Mouse (Mus musculus) kidney, postnatal 0 days (tissue): ENCODE results near the gene Lipn. TPM values are rescaled to one million over a fixed set of nuclear protein-coding genes. Genes with fewer than 3 reads are reported as not detected.
A peak's percentile ranks its signal among the peaks of the same experiment; 100 is the strongest.

ENCODE experiments used
- ATAC-seq: fragments of 200-750 bp; cut with Nextera tagmentation; replicated peaks from 2 replicates; pipeline ENCODE4 v1.8.0; 2017; ENCODE audit warnings: low read depth, moderate number of reproducible peaks, moderate TSS enrichment, moderate library complexity; ENCODE audit not compliant: low FRiP score
- DNase-seq: peaks from one replicate; pipeline ENCODE4 v3.0.0-alpha.2; 2016; ENCODE audit warnings: low spot score
- H3K27ac ChIP-seq: fragments of 300-500 bp; sonication (generic); 2 replicates; pipeline ENCODE4 v1.5.1; 2014; ENCODE audit warnings: mild to moderate bottlenecking
- H3K27me3 ChIP-seq: fragments of 300-500 bp; sonication (generic); 2 replicates; pipeline ENCODE4 v1.6.1; 2014; ENCODE audit warnings: low read length, mixed read lengths; ENCODE audit not compliant: insufficient read depth
- H3K36me3 ChIP-seq: fragments of 300-500 bp; sonication (generic); 2 replicates; pipeline ENCODE4 v1.6.1; 2014; ENCODE audit warnings: low read length, mixed read lengths; ENCODE audit not compliant: insufficient read depth
- H3K4me1 ChIP-seq: fragments of 300-500 bp; sonication (generic); replicated peaks from 2 replicates; pipeline ENCODE4 v1.6.1; 2014; ENCODE audit warnings: antibody characterized with exemption, low read length, mixed read lengths; ENCODE audit not compliant: insufficient read depth
- H3K4me2 ChIP-seq: fragments of 300-500 bp; sonication (generic); 2 replicates; pipeline ENCODE4 v1.6.1; 2014; ENCODE audit warnings: mild to moderate bottlenecking, low read length, moderate library complexity, mixed read lengths
- H3K4me3 ChIP-seq: fragments of 300-500 bp; sonication (generic); replicated peaks from 2 replicates; pipeline ENCODE4 v1.5.1; 2014; ENCODE audit warnings: low read depth, low read length
- H3K9ac ChIP-seq: fragments of 300-500 bp; sonication (generic); 2 replicates; pipeline ENCODE4 v1.6.1; 2014; ENCODE audit warnings: low read depth, low read length
- H3K9me3 ChIP-seq: fragments of 300-500 bp; sonication (generic); replicated peaks from 2 replicates; pipeline ENCODE4 v1.6.1; 2016; ENCODE audit warnings: low read length, inconsistent platforms, mixed read lengths
- CTCF ChIP-seq: IDR thresholded peaks from 2 replicates; pipeline ENCODE4 v1.5.1; 2016; ENCODE audit warnings: antibody characterized with exemption, low read depth, mild to moderate bottlenecking, moderate library complexity
- WGBS: fragments of 180-500 bp; shearing (Covaris S2); extraction: QIAGEN DNeasy Blood & Tissue Kit; methylation state at CpG from one replicate; pipeline ENCODE4 v1.1.7; 2014; 5-methylcytosine and 5-hydroxymethylcytosine counted together
- polyA plus RNA-seq: library from polyadenylated mRNA; unstranded; fragments of >200 nt; fragmentation: Nextera tagmentation; extraction: Ambion mirVana; gene quantifications from 2 replicates; pipeline ENCODE4 v1.2.1, GENCODE M21; 2015

Gene Lipn
- polyA plus RNA-seq, 1 experiment from 2014 or later, result not detected

- no peaks in the 10 kb centered on the region for H3K27me3 ChIP-seq
- H3K4me3 ChIP-seq, result no peak overlapping the region
- DNase-seq, result no peak
- H3K4me1 ChIP-seq, result no peaks in the 10 kb centered on the region
- H3K9ac ChIP-seq, result no peak overlapping the region
- H3K4me2 ChIP-seq, result no peak overlapping the region
- 74% methylated on average over 3 of the region's 3 CpGs for WGBS
- no peak overlapping the region for H3K27ac ChIP-seq
- H3K36me3 ChIP-seq, result no peaks in the 10 kb centered on the region
- ATAC-seq, result no peak
- H3K9me3 ChIP-seq, result no peaks in the 10 kb centered on the region
- TF ChIP-seq CTCF, result no peak
These were observed 15.7 kb upstream of the Lipn start for GRCm38 (mm10) chr19:34051502-34051901.

DNA sequence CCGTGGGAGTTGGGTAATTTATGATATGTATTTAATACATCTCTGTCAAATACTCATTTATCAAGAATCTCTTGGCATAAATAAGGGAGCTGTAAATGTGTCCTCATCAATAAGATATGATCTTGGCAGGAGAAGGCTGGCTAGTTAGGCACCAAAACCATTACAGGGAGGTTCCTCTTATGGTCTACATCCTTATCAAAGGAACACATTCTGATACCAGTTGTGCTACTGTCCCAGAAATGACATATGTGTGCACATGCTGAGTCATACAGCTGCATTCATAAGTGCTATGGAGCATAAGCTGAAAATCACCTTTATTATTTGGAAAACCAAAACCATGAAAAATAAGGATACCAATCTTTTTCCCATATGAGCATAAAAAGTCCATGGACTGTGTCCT is 3.6 kb upstream of the Lipn start:
- Histone ChIP-seq H3K27me3 (no peaks in the 10 kb centered on the region), H3K4me2 (no peak overlapping the region), H3K27ac (no peak overlapping the region), H3K4me3 (no peak overlapping the region), H3K36me3 (no peaks in the 10 kb centered on the region), H3K9me3 (no peaks in the 10 kb centered on the region), H3K4me1 (no peaks in the 10 kb centered on the region), H3K9ac (no peak overlapping the region)
- DNase-seq (no peak), ATAC-seq (no peak)
- no peak for TF ChIP-seq CTCF
- 50% methylated on average over 1 of the region's 1 CpGs for WGBS

- Histone ChIP-seq H3K27ac (no peak overlapping the region), H3K36me3 (no peaks in the 10 kb centered on the region), H3K4me3 (no peak overlapping the region), H3K9ac (no peak overlapping the region), H3K4me2 (no peak overlapping the region), H3K9me3 (no peaks in the 10 kb centered on the region), H3K4me1 (no peaks in the 10 kb centered on the region), H3K27me3 (no peaks in the 10 kb centered on the region)
- 86% methylated on average over 4 of the region's 4 CpGs for WGBS
- DNase-seq (no peak), ATAC-seq (no peak)
- no peak for TF ChIP-seq CTCF
These were observed 3.1 kb upstream of the Lipn start for GRCm38 (mm10) chr19:34064059-34064458.

DNA sequence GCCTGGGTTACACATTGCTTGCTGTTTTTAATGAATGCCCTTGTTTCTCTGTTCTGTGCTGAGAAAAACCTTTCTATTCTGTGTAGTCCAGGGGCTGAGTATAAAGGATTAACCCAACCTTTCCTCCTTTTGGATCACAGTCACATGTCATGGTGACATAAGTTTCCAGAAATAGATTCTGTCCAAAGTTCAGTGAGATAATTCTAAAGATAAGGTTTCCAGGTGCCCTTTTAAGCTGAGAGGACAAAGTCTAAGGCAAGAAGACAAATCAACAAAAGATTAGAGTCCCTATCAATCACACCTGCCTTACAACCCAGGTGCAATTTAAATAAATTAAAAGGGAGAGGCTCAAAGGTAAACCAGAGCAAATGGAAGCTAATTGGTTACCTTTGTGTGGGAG is 7.1 kb downstream of the Lipn start:
- no peak overlapping the region for H3K27ac ChIP-seq
- H3K4me1 ChIP-seq, result no peaks in the 10 kb centered on the region
- H3K4me2 ChIP-seq, result no peak overlapping the region
- H3K27me3 ChIP-seq, result no peaks in the 10 kb centered on the region
- H3K9ac ChIP-seq, result no peak overlapping the region
- ATAC-seq, result no peak
- H3K9me3 ChIP-seq, result no peaks in the 10 kb centered on the region
- no peaks in the 10 kb centered on the region for H3K36me3 ChIP-seq
- no peak overlapping the region for H3K4me3 ChIP-seq
- no peak for DNase-seq
- no peak for TF ChIP-seq CTCF

- Histone ChIP-seq H3K9me3 (no peaks in the 10 kb centered on the region), H3K4me2 (no peak overlapping the region), H3K9ac (no peak overlapping the region), H3K36me3 (no peaks in the 10 kb centered on the region), H3K4me1 (no peaks in the 10 kb centered on the region), H3K27me3 (no peaks in the 10 kb centered on the region), H3K4me3 (no peak overlapping the region), H3K27ac (no peak overlapping the region)
- WGBS, result 36% methylated on average over 2 of the region's 2 CpGs
- TF ChIP-seq CTCF, result no peak
- DNase-seq, result peak; percentile 25
- no peak for ATAC-seq
These were observed 11.0 kb downstream of the Lipn start for GRCm38 (mm10) chr19:34078130-34078529.

DNA sequence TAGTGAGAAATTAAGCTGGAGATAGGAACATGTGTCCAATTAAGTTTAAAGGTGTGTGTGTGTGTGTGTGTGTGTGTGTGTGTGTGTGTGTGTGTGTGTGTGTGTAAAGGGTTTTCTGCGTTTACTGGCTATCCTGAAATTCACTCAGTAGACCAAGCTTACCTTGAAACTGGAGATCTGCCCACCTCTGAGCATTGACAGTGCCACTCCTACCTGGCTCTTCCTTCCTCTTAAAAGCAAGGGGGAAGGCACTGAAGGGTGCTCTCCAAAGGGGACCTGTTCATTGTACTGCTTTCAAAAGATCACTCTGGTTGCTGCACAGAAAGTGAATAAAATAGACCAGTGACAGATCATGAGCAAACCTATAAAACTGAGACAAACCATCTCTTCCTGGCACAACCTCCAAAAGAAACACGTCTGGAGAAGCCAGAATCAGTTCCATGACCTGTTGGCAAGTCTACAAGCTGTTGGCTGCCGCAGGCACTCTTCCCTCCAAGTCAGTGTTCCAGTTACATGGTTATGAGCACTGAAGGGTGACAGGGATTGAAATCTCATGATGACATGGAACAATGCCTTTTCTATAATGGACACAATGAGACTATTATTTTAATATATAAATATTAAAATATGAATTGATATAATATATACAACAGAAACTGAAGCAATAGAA is 22.0 kb downstream of the Lipn start:
- H3K4me3 ChIP-seq, result no peak overlapping the region

DNA sequence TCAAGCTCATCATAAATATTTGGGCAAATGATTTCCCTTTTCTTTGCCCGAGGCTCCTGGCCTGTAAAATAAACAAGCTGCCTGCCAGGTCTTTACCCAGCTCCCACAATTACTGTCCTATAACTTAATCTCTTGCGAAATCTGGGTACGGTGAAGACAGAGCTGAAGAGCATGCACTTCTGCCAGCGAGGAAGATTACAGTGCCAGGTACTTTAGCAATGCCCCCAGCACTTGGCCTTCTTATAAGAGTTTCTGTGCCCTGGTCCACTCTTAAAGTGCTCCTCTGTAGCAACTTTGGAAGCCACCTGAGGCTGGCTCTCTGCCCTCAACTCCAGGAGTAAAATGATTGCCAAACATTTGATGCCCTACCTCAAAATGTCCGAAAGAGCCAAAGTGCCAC is 28.2 kb downstream of the Lipn start:
- H3K4me2 ChIP-seq, result no peak overlapping the region
- TF ChIP-seq CTCF, result no peak
- no peaks in the 10 kb centered on the region for H3K4me1 ChIP-seq
- H3K36me3 ChIP-seq, result no peaks in the 10 kb centered on the region
- H3K9me3 ChIP-seq, result no peaks in the 10 kb centered on the region
- H3K27ac ChIP-seq, result no peak overlapping the region
- H3K4me3 ChIP-seq, result no peak overlapping the region
- ATAC-seq, result no peak
- H3K9ac ChIP-seq, result no peak overlapping the region
- WGBS, result 72% methylated on average over 5 of the region's 5 CpGs
- H3K27me3 ChIP-seq, result no peaks in the 10 kb centered on the region
- DNase-seq, result no peak

More for the DNA sequence above, 22.0 kb downstream of the Lipn start:
- no peak overlapping the region for H3K9ac ChIP-seq
- TF ChIP-seq CTCF, result no peak
- H3K27ac ChIP-seq, result no peak overlapping the region
- H3K27me3 ChIP-seq, result no peaks in the 10 kb centered on the region
- no peaks in the 10 kb centered on the region for H3K4me1 ChIP-seq
- ATAC-seq (no peak), DNase-seq (no peak)
- H3K4me2 ChIP-seq, result no peak overlapping the region
- H3K9me3 ChIP-seq, result no peaks in the 10 kb centered on the region
- H3K36me3 ChIP-seq, result no peaks in the 10 kb centered on the region
- WGBS, result 66% methylated on average over 3 of the region's 3 CpGs
